Mouse (Mus musculus): ENCODE results near the gene Zfp113. TPM values are rescaled to one million over a fixed set of nuclear protein-coding genes. Genes with fewer than 3 reads are reported as not detected.

Zfp113 gene
- polyA plus RNA-seq, 1 experiment from 2014 or later = 42.6 TPM

- H3K36me3 ChIP-seq = peaks cover 83% of the 10 kb centered on the region
- H3K4me1 ChIP-seq = peaks cover 27% of the 10 kb centered on the region
- peak overlapping the region; percentile 23; the same call in 1 of the 2 replicates for H3K4me3 ChIP-seq
- 83% methylated on average over 8 of the region's 8 CpGs for WGBS
- DNase-seq (ENCODE audit: low spot score) = no peak
- no peak overlapping the region for H3K27ac ChIP-seq (replicated peaks)
- no peaks in the 10 kb centered on the region for H3K9me3 ChIP-seq (replicated peaks)
- H3K27me3 ChIP-seq (ENCODE audit: low read depth, poor library complexity, severe bottlenecking) = no peaks in the 10 kb centered on the region
Measured at GRCm38 (mm10) chr5:138165594-138165993, 10.1 kb upstream of the Zfp113 start.

GRCm38 (mm10) chr5:138163610-138164009 lies 8.1 kb upstream of the Zfp113 start:
- Histone ChIP-seq H3K36me3 (peaks cover 67% of the 10 kb centered on the region), H3K27ac (replicated peaks) (no peak overlapping the region), H3K4me3 (no peak overlapping the region; the same call in 1 of the 2 replicates), H3K9me3 (replicated peaks) (no peaks in the 10 kb centered on the region), H3K4me1 (peaks cover 19% of the 10 kb centered on the region), H3K27me3 (ENCODE audit: low read depth, poor library complexity, severe bottlenecking) (no peaks in the 10 kb centered on the region)
- DNase-seq (ENCODE audit: low spot score) = no peak
- WGBS = 75% methylated on average over 10 of the region's 10 CpGs

GRCm38 (mm10) chr5:138163046-138163445 lies 7.5 kb upstream of the Zfp113 start:
- Histone ChIP-seq H3K9me3 (replicated peaks) (no peaks in the 10 kb centered on the region), H3K4me3 (peak overlapping the region; percentile 18; the same call in 1 of the 2 replicates)
- DNase-seq (ENCODE audit: low spot score) = no peak

GRCm38 (mm10) chr5:138160842-138161665 lies 5.5 kb upstream of the Zfp113 start, which contains the start of gene Cops6:
Gene Cops6 (plus strand): TSS chr5:138161071.
- Histone ChIP-seq H3K36me3 (peaks cover 41% of the 10 kb centered on the region), H3K4me3 (peak within 1 kb of the TSS; percentile 77), H3K9me3 (replicated peaks) (no peaks in the 10 kb centered on the region), H3K4me1 (peaks cover 19% of the 10 kb centered on the region), H3K27me3 (ENCODE audit: low read depth, poor library complexity, severe bottlenecking) (no peaks in the 10 kb centered on the region), H3K27ac (replicated peaks) (peak within 1 kb of the TSS; percentile 91)
- WGBS = 2% methylated on average over 42 of the region's 42 CpGs
- peak; percentile 95 for DNase-seq (ENCODE audit: low spot score)

More at GRCm38 (mm10) chr5:138163046-138163445, 7.5 kb upstream of the Zfp113 start:
- Histone ChIP-seq H3K36me3 (peaks cover 61% of the 10 kb centered on the region), H3K27ac (replicated peaks) (no peak overlapping the region), H3K27me3 (ENCODE audit: low read depth, poor library complexity, severe bottlenecking) (no peaks in the 10 kb centered on the region), H3K4me1 (peaks cover 19% of the 10 kb centered on the region)
- 78% methylated on average over 6 of the region's 6 CpGs for WGBS

GRCm38 (mm10) chr5:138160224-138160762 lies 4.7 kb upstream of the Zfp113 start:
- WGBS = 68% methylated on average over 7 of the region's 7 CpGs
- Histone ChIP-seq H3K9me3 (replicated peaks) (no peaks in the 10 kb centered on the region), H3K36me3 (peaks cover 33% of the 10 kb centered on the region), H3K27me3 (ENCODE audit: low read depth, poor library complexity, severe bottlenecking) (no peaks in the 10 kb centered on the region), H3K4me3 (peak overlapping the region; percentile 77), H3K4me1 (peaks cover 19% of the 10 kb centered on the region), H3K27ac (replicated peaks) (peak overlapping the region; percentile 91)
- DNase-seq (ENCODE audit: low spot score) = no peak

GRCm38 (mm10) chr5:138154390-138154789 lies 1.2 kb downstream of the Zfp113 start:
- WGBS = 88% methylated on average over 3 of the region's 3 CpGs
- peak overlapping the region; percentile 98 for H3K27ac ChIP-seq (replicated peaks)

GRCm38 (mm10) chr5:138138585-138138984 lies 17.0 kb downstream of the Zfp113 start:
- DNase-seq (ENCODE audit: low spot score) = no peak
- no peaks in the 10 kb centered on the region for H3K27me3 ChIP-seq (ENCODE audit: low read depth, poor library complexity, severe bottlenecking)
- no peaks in the 10 kb centered on the region for H3K9me3 ChIP-seq (replicated peaks)
- no peaks in the 10 kb centered on the region for H3K4me1 ChIP-seq
- 83% methylated on average over 4 of the region's 4 CpGs for WGBS
- no peak overlapping the region for H3K4me3 ChIP-seq
- peaks cover 60% of the 10 kb centered on the region for H3K36me3 ChIP-seq
- no peak overlapping the region for H3K27ac ChIP-seq (replicated peaks)

More at GRCm38 (mm10) chr5:138154390-138154789, 1.2 kb downstream of the Zfp113 start:
- Histone ChIP-seq H3K4me3 (peak overlapping the region; percentile 88), H3K4me1 (peaks cover 13% of the 10 kb centered on the region), H3K9me3 (replicated peaks) (no peaks in the 10 kb centered on the region), H3K27me3 (ENCODE audit: low read depth, poor library complexity, severe bottlenecking) (no peaks in the 10 kb centered on the region), H3K36me3 (peaks cover 38% of the 10 kb centered on the region)
- DNase-seq (ENCODE audit: low spot score) = no peak

- Histone ChIP-seq H3K9me3 (replicated peaks) (no peaks in the 10 kb centered on the region), H3K4me3 (no peak overlapping the region), H3K27me3 (ENCODE audit: low read depth, poor library complexity, severe bottlenecking) (no peaks in the 10 kb centered on the region), H3K36me3 (peaks cover 60% of the 10 kb centered on the region), H3K4me1 (no peaks in the 10 kb centered on the region), H3K27ac (replicated peaks) (no peak overlapping the region)
- WGBS = 62% methylated on average over 8 of the region's 8 CpGs
- no peak for DNase-seq (ENCODE audit: low spot score)
Measured at GRCm38 (mm10) chr5:138137935-138138549, 17.5 kb downstream of the Zfp113 start.

- Histone ChIP-seq H3K4me1 (no peaks in the 10 kb centered on the region), H3K9me3 (replicated peaks) (no peaks in the 10 kb centered on the region), H3K27me3 (ENCODE audit: low read depth, poor library complexity, severe bottlenecking) (no peaks in the 10 kb centered on the region), H3K27ac (replicated peaks) (no peak overlapping the region), H3K36me3 (peaks cover 62% of the 10 kb centered on the region), H3K4me3 (no peak overlapping the region)
- WGBS = 93% methylated on average over 4 of the region's 4 CpGs
- DNase-seq (ENCODE audit: low spot score) = no peak
Measured at GRCm38 (mm10) chr5:138137257-138137656, 18.3 kb downstream of the Zfp113 start.

- H3K9me3 ChIP-seq (replicated peaks) = no peaks in the 10 kb centered on the region
- WGBS = 96% methylated on average over 5 of the region's 5 CpGs
- no peaks in the 10 kb centered on the region for H3K4me1 ChIP-seq
- no peak overlapping the region for H3K4me3 ChIP-seq
- H3K36me3 ChIP-seq = peaks cover 84% of the 10 kb centered on the region
- DNase-seq (ENCODE audit: low spot score) = no peak
- H3K27me3 ChIP-seq (ENCODE audit: low read depth, poor library complexity, severe bottlenecking) = no peaks in the 10 kb centered on the region
- no peak overlapping the region for H3K27ac ChIP-seq (replicated peaks)
Measured at GRCm38 (mm10) chr5:138132425-138133064, 23.0 kb downstream of the Zfp113 start.

GRCm38 (mm10) chr5:138118041-138118440 lies 37.5 kb downstream of the Zfp113 start:
- no peak overlapping the region for H3K27ac ChIP-seq (replicated peaks)
- WGBS = 77% methylated on average over 3 of the region's 3 CpGs
- no peak for DNase-seq (ENCODE audit: low spot score)
- peaks cover 38% of the 10 kb centered on the region for H3K36me3 ChIP-seq
- H3K9me3 ChIP-seq (replicated peaks) = no peaks in the 10 kb centered on the region
- no peaks in the 10 kb centered on the region for H3K27me3 ChIP-seq (ENCODE audit: low read depth, poor library complexity, severe bottlenecking)
- H3K4me3 ChIP-seq = peak overlapping the region; percentile 72
- peaks cover 16% of the 10 kb centered on the region for H3K4me1 ChIP-seq

GRCm38 (mm10) chr5:138117199-138118015 lies 38.1 kb downstream of the Zfp113 start:
- 13% methylated on average over 16 of the region's 16 CpGs for WGBS
- no peak for DNase-seq (ENCODE audit: low spot score)
- H3K27me3 ChIP-seq (ENCODE audit: low read depth, poor library complexity, severe bottlenecking) = no peaks in the 10 kb centered on the region

More at GRCm38 (mm10) chr5:138117199-138118015, 38.1 kb downstream of the Zfp113 start:
- H3K4me1 ChIP-seq = peaks cover 16% of the 10 kb centered on the region
- H3K9me3 ChIP-seq (replicated peaks) = no peaks in the 10 kb centered on the region
- peak overlapping the region; percentile 92 for H3K27ac ChIP-seq (replicated peaks)
- H3K4me3 ChIP-seq = peak overlapping the region; percentile 72
- peaks cover 32% of the 10 kb centered on the region for H3K36me3 ChIP-seq

All from midbrain, embryonic 10.5 days (tissue).